Mouse (Mus musculus) cerebellum, postnatal 10 days (tissue): ENCODE measurements around the gene Nhlrc1.

Source experiments
- DNase-seq, 2 experiments: peaks; one replicate each; pipeline ENCODE4 v3.0.0; 2021; ENCODE audit warnings: mixed read lengths in 2 of 2

Gene Nhlrc1

GRCm38 (mm10) chr13:47014334-47015194 is at the start of gene Nhlrc1:
Gene Nhlrc1 (minus strand): TSS chr13:47014850.
- peak; percentile 91 to 93 for DNase-seq

- DNase-seq, result no peak
Observed at GRCm38 (mm10) chr13:47063985-47064760, 49.5 kb upstream of the Nhlrc1 start.

GRCm38 (mm10) chr13:47062756-47063155 is 48.1 kb upstream of the Nhlrc1 start:
- no peak for DNase-seq

- no peak for DNase-seq
Observed at GRCm38 (mm10) chr13:47056781-47057180, 42.1 kb upstream of the Nhlrc1 start.

GRCm38 (mm10) chr13:47056126-47056525 is 41.5 kb upstream of the Nhlrc1 start:
- no peak for DNase-seq

- DNase-seq, result no peak
Observed at GRCm38 (mm10) chr13:47053971-47054370, 39.3 kb upstream of the Nhlrc1 start.

- DNase-seq, result no peak
Observed at GRCm38 (mm10) chr13:47050009-47050408, 35.4 kb upstream of the Nhlrc1 start.

GRCm38 (mm10) chr13:47047996-47048395 is 33.3 kb upstream of the Nhlrc1 start:
- no peak for DNase-seq

- peak; percentile 43 to 49 for DNase-seq
Observed at GRCm38 (mm10) chr13:47044617-47044947, 29.9 kb upstream of the Nhlrc1 start, which contains the start of gene Tpmt. Gene Tpmt (minus strand): TSS chr13:47044737.

- peak in 1 of 2 experiments; percentile 50 for DNase-seq
Observed at GRCm38 (mm10) chr13:47043833-47044616, 29.4 kb upstream of the Nhlrc1 start.

- DNase-seq, result peak; percentile 100
Observed at GRCm38 (mm10) chr13:47043030-47043680, 28.5 kb upstream of the Nhlrc1 start, which contains the start of gene Kdm1b. Gene Kdm1b (plus strand): TSS chr13:47043499.

- peak in 1 of 2 experiments; percentile 34 for DNase-seq
Observed at GRCm38 (mm10) chr13:47042024-47042633, 27.5 kb upstream of the Nhlrc1 start.

- no peak for DNase-seq
Observed at GRCm38 (mm10) chr13:47040061-47040460, 25.4 kb upstream of the Nhlrc1 start.

- DNase-seq, result no peak
Observed at GRCm38 (mm10) chr13:47037946-47038345, 23.3 kb upstream of the Nhlrc1 start.

GRCm38 (mm10) chr13:47033602-47034001 is 19.0 kb upstream of the Nhlrc1 start:
- DNase-seq, result no peak

GRCm38 (mm10) chr13:47030376-47031107 is 15.9 kb upstream of the Nhlrc1 start:
- no peak for DNase-seq

- peak; percentile 29 to 36 for DNase-seq
Observed at GRCm38 (mm10) chr13:47020798-47021197, 6.1 kb upstream of the Nhlrc1 start.

GRCm38 (mm10) chr13:47019774-47020173 is 5.1 kb upstream of the Nhlrc1 start:
- DNase-seq, result no peak

GRCm38 (mm10) chr13:47017259-47017658 is 2.6 kb upstream of the Nhlrc1 start:
- peak; percentile 77 to 79 for DNase-seq

- no peak for DNase-seq
Observed at GRCm38 (mm10) chr13:47015195-47015501, 498 bp upstream of the Nhlrc1 start.

- DNase-seq, result no peak
Observed at GRCm38 (mm10) chr13:47013740-47014139, 910 bp downstream of the Nhlrc1 start.
